Mouse (Mus musculus): ENCODE measurements around the gene Wdr4.

DNA sequence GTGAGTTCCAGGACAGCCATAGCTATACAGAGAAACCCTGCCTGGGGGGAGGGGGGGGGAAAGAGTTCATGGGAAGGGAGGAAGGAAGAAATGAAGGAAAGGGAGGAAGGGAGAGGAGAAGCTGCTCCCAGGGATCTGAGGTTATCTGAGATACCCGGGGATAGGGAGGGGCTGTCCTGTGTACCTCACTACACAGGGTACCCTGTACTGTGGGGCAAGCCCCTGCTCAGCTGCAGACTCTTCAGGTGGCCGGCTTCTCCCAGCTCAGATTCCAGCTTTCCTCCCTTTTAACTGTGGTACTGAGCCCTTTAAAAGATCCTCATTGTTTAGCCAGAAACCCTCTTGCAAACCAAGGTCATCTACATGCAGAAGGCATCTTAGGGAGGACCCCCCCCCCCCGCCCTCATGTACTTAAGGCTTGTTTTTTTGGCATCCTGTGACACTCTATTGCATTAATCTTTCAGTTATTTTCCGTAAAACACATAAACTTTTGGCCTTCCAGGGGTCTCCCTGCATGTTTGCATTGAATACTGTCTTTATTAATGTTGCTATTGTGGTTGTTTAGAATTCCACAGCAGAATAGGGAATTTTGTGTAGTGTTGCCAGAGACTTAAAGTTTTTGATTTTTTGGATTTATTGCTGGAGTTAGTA lies 21.2 kb upstream of the Wdr4 start:
- no peak for TF ChIP-seq CTCF (IDR thresholded peaks at IDR 0.05)
- TF ChIP-seq EP300 (IDR thresholded peaks at IDR 0.05) = no peak
